Mouse (Mus musculus): ENCODE data around the gene Pwwp2b. TPM values are rescaled to one million over a fixed set of nuclear protein-coding genes. Genes with fewer than 3 reads are reported as not detected.

Gene Pwwp2b
- polyA plus RNA-seq (2015; fragmentation: Nextera tagmentation; extraction: Ambion mirVana), result 3.1 and 4.1 TPM in 2 replicates

- H3K27me3 ChIP-seq, result peaks cover 45% of the 10 kb centered on the region
Observed at GRCm38 (mm10) chr7:139247881-139248614, at the start of gene Pwwp2b. Pwwp2b (plus strand) TSS chr7:139248482.

GRCm38 (mm10) chr7:139200108-139200507 is 48.2 kb upstream of the Pwwp2b start:
- Histone ChIP-seq H3K9me3 (no peaks in the 10 kb centered on the region), H3K9ac (replicated peaks) (no peak overlapping the region), H3K4me1 (replicated peaks) (no peaks in the 10 kb centered on the region), H3K27ac (no peak overlapping the region), H3K4me3 (replicated peaks) (no peak overlapping the region), H3K27me3 (peaks cover 8% of the 10 kb centered on the region; the same call in 1 of the 2 replicates), H3K36me3 (no peaks in the 10 kb centered on the region), H3K4me2 (replicated peaks) (no peak overlapping the region)
- peak; percentile 76 for ATAC-seq
- 33% methylated on average over 7 of the region's 7 CpGs for WGBS

More at GRCm38 (mm10) chr7:139247881-139248614, at the start of gene Pwwp2b:
- H3K27ac ChIP-seq, result 0 out of 2 replicates have a peak within 1 kb of the TSS, but pooled peaks have one; percentile 36
- peaks cover 40% of the 10 kb centered on the region for H3K4me1 ChIP-seq (replicated peaks)
- H3K9ac ChIP-seq (replicated peaks), result peak within 1 kb of the TSS; percentile 80
- ATAC-seq, result peak; percentile 76
- H3K4me3 ChIP-seq (replicated peaks), result peak within 1 kb of the TSS; percentile 62
- H3K4me2 ChIP-seq (replicated peaks), result peak within 1 kb of the TSS; percentile 94
- H3K36me3 ChIP-seq, result no peaks in the 10 kb centered on the region
- H3K9me3 ChIP-seq, result no peaks in the 10 kb centered on the region
- WGBS, result under 1% methylated on average over 71 of the region's 72 CpGs

GRCm38 (mm10) chr7:139201209-139201608 is 47.1 kb upstream of the Pwwp2b start:
- Histone ChIP-seq H3K27me3 (peaks cover 8% of the 10 kb centered on the region; the same call in 1 of the 2 replicates), H3K9me3 (no peaks in the 10 kb centered on the region), H3K36me3 (no peaks in the 10 kb centered on the region), H3K4me1 (replicated peaks) (no peaks in the 10 kb centered on the region), H3K4me3 (replicated peaks) (no peak overlapping the region), H3K27ac (no peak overlapping the region), H3K9ac (replicated peaks) (no peak overlapping the region), H3K4me2 (replicated peaks) (no peak overlapping the region)
- WGBS, result 66% methylated on average over 6 of the region's 6 CpGs
- ATAC-seq, result no peak

- H3K9me3 ChIP-seq, result no peaks in the 10 kb centered on the region
- peaks cover 9% of the 10 kb centered on the region for H3K4me1 ChIP-seq (replicated peaks)
- H3K9ac ChIP-seq (replicated peaks), result no peak overlapping the region
- no peak overlapping the region for H3K4me2 ChIP-seq (replicated peaks)
- 35% methylated on average over 7 of the region's 7 CpGs for WGBS
- H3K27ac ChIP-seq, result no peak overlapping the region
- no peak for ATAC-seq
- no peak overlapping the region for H3K4me3 ChIP-seq (replicated peaks)
- H3K36me3 ChIP-seq, result no peaks in the 10 kb centered on the region
- no peaks in the 10 kb centered on the region for H3K27me3 ChIP-seq
Observed at GRCm38 (mm10) chr7:139208023-139208772, 40.1 kb upstream of the Pwwp2b start.

GRCm38 (mm10) chr7:139208773-139209095 is 39.5 kb upstream of the Pwwp2b start:
- Histone ChIP-seq H3K36me3 (no peaks in the 10 kb centered on the region), H3K9ac (replicated peaks) (no peak overlapping the region), H3K4me2 (replicated peaks) (no peak overlapping the region), H3K27ac (no peak overlapping the region), H3K9me3 (no peaks in the 10 kb centered on the region), H3K4me3 (replicated peaks) (no peak overlapping the region), H3K27me3 (no peaks in the 10 kb centered on the region), H3K4me1 (replicated peaks) (peaks cover 13% of the 10 kb centered on the region)
- WGBS, result 93% methylated on average over 4 of the region's 4 CpGs
- ATAC-seq, result no peak

- peaks cover 16% of the 10 kb centered on the region for H3K4me1 ChIP-seq (replicated peaks)
- no peaks in the 10 kb centered on the region for H3K27me3 ChIP-seq
- no peak overlapping the region for H3K4me3 ChIP-seq (replicated peaks)
- no peaks in the 10 kb centered on the region for H3K9me3 ChIP-seq
- no peak overlapping the region for H3K9ac ChIP-seq (replicated peaks)
- ATAC-seq, result no peak
- no peak overlapping the region for H3K4me2 ChIP-seq (replicated peaks)
- WGBS, result 77% methylated on average over 6 of the region's 6 CpGs
- no peaks in the 10 kb centered on the region for H3K36me3 ChIP-seq
- no peak overlapping the region for H3K27ac ChIP-seq
Observed at GRCm38 (mm10) chr7:139211761-139212160, 36.5 kb upstream of the Pwwp2b start.

GRCm38 (mm10) chr7:139212754-139213745 is 35.2 kb upstream of the Pwwp2b start, which contains the start of the genes Lrrc27 and Stk32c:
Lrrc27 (plus strand) TSS chr7:139212988.
Stk32c (minus strand) TSS chr7:139213307.
- H3K27ac ChIP-seq, result peak within 1 kb of the TSS; percentile 84
- ATAC-seq, result peak; percentile 98
- peak within 1 kb of the TSS; percentile 57 for H3K4me2 ChIP-seq (replicated peaks)
- H3K4me1 ChIP-seq (replicated peaks), result peaks cover 16% of the 10 kb centered on the region
- WGBS, result 2% methylated on average over 53 of the region's 53 CpGs
- H3K27me3 ChIP-seq, result no peaks in the 10 kb centered on the region
- peak within 1 kb of the TSS; percentile 51 for H3K4me3 ChIP-seq (replicated peaks)
- H3K9ac ChIP-seq (replicated peaks), result peak within 1 kb of the TSS; percentile 65
- H3K9me3 ChIP-seq, result no peaks in the 10 kb centered on the region
- H3K36me3 ChIP-seq, result no peaks in the 10 kb centered on the region

GRCm38 (mm10) chr7:139213751-139214150 is 34.5 kb upstream of the Pwwp2b start:
- H3K9me3 ChIP-seq, result no peaks in the 10 kb centered on the region
- H3K27ac ChIP-seq, result peak overlapping the region; percentile 69
- peak overlapping the region; percentile 51 for H3K4me3 ChIP-seq (replicated peaks)
- peaks cover 16% of the 10 kb centered on the region for H3K4me1 ChIP-seq (replicated peaks)
- H3K36me3 ChIP-seq, result no peaks in the 10 kb centered on the region
- H3K27me3 ChIP-seq, result no peaks in the 10 kb centered on the region
- 66% methylated on average over 3 of the region's 3 CpGs for WGBS
- ATAC-seq, result peak; percentile 14; the same call in 1 of the 2 replicates
- H3K4me2 ChIP-seq (replicated peaks), result peak overlapping the region; percentile 57
- peak overlapping the region; percentile 65 for H3K9ac ChIP-seq (replicated peaks)

GRCm38 (mm10) chr7:139214160-139214559 is 34.1 kb upstream of the Pwwp2b start:
- H3K4me2 ChIP-seq (replicated peaks), result peak overlapping the region; percentile 57; the same call in 1 of the 2 replicates
- ATAC-seq, result no peak
- no peak overlapping the region for H3K9ac ChIP-seq (replicated peaks)
- no peak overlapping the region for H3K27ac ChIP-seq
- no peaks in the 10 kb centered on the region for H3K9me3 ChIP-seq
- no peaks in the 10 kb centered on the region for H3K27me3 ChIP-seq
- peaks cover 16% of the 10 kb centered on the region for H3K4me1 ChIP-seq (replicated peaks)
- no peaks in the 10 kb centered on the region for H3K36me3 ChIP-seq
- H3K4me3 ChIP-seq (replicated peaks), result no peak overlapping the region
- WGBS, result 83% methylated on average over 3 of the region's 3 CpGs

- peaks cover 16% of the 10 kb centered on the region for H3K4me1 ChIP-seq (replicated peaks)
- no peak overlapping the region for H3K4me3 ChIP-seq (replicated peaks)
- no peak for ATAC-seq
- H3K27ac ChIP-seq, result no peak overlapping the region
- no peaks in the 10 kb centered on the region for H3K27me3 ChIP-seq
- no peaks in the 10 kb centered on the region for H3K36me3 ChIP-seq
- H3K9me3 ChIP-seq, result no peaks in the 10 kb centered on the region
- H3K9ac ChIP-seq (replicated peaks), result no peak overlapping the region
- WGBS, result 76% methylated on average over 14 of the region's 14 CpGs
- no peak overlapping the region for H3K4me2 ChIP-seq (replicated peaks)
Observed at GRCm38 (mm10) chr7:139214596-139215340, 33.5 kb upstream of the Pwwp2b start.

GRCm38 (mm10) chr7:139215516-139215915 is 32.8 kb upstream of the Pwwp2b start:
- no peaks in the 10 kb centered on the region for H3K27me3 ChIP-seq
- peaks cover 16% of the 10 kb centered on the region for H3K4me1 ChIP-seq (replicated peaks)
- no peak overlapping the region for H3K9ac ChIP-seq (replicated peaks)
- H3K4me3 ChIP-seq (replicated peaks), result no peak overlapping the region
- H3K4me2 ChIP-seq (replicated peaks), result no peak overlapping the region
- 73% methylated on average over 1 of the region's 1 CpGs for WGBS
- no peak overlapping the region for H3K27ac ChIP-seq
- ATAC-seq, result no peak
- no peaks in the 10 kb centered on the region for H3K36me3 ChIP-seq
- no peaks in the 10 kb centered on the region for H3K9me3 ChIP-seq

Measured in midbrain, embryonic 13.5 days (tissue).